Mouse (Mus musculus) neural tube, embryonic 11.5 days (tissue): ENCODE data around the gene Srrd. TPM values are rescaled to one million over a fixed set of nuclear protein-coding genes. Genes with fewer than 3 reads are reported as not detected.

Experiments used
- ATAC-seq: fragments of 200-750 bp; cut with Nextera tagmentation; 2 replicates; pipeline ENCODE4 v1.8.0; 2017; ENCODE audit warnings: moderate number of reproducible peaks, mild to moderate bottlenecking, moderate TSS enrichment, moderate library complexity; ENCODE audit not compliant: insufficient read depth, low FRiP score, low TSS enrichment
- DNase-seq: peaks from one replicate; pipeline ENCODE4 v3.0.0-alpha.2; 2015; ENCODE audit warnings: low spot score
- H3K27ac ChIP-seq: fragments of 300-500 bp; sonication (generic); 2 replicates; pipeline ENCODE4 v1.5.1; 2014; ENCODE audit warnings: low read depth, mild to moderate bottlenecking, low read length
- H3K27me3 ChIP-seq: fragments of 300-500 bp; sonication (generic); 2 replicates; pipeline ENCODE4 v1.6.1; 2014; ENCODE audit warnings: mild to moderate bottlenecking, low read length, mixed read lengths; ENCODE audit not compliant: control insufficient read depth, insufficient read depth
- H3K36me3 ChIP-seq: fragments of 300-500 bp; sonication (generic); 2 replicates; pipeline ENCODE4 v1.6.1; 2014; ENCODE audit warnings: mild to moderate bottlenecking, low read length, moderate library complexity, mixed read lengths; ENCODE audit not compliant: control insufficient read depth, insufficient read depth
- H3K4me1 ChIP-seq: fragments of 300-500 bp; sonication (generic); 2 replicates; pipeline ENCODE4 v1.6.1; 2014; ENCODE audit warnings: low read length, mixed read lengths; ENCODE audit not compliant: control insufficient read depth, insufficient read depth
- H3K4me2 ChIP-seq: fragments of 300-500 bp; sonication (generic); 2 replicates; pipeline ENCODE4 v1.6.1; 2014; ENCODE audit warnings: low read depth, mild to moderate bottlenecking, moderate library complexity
- H3K4me3 ChIP-seq: fragments of 300-500 bp; sonication (generic); 2 replicates; pipeline ENCODE4 v1.5.1; 2014; ENCODE audit warnings: low read depth, low read length
- H3K9ac ChIP-seq: fragments of 300-500 bp; sonication (generic); 2 replicates; pipeline ENCODE4 v1.6.1; 2014; ENCODE audit warnings: mild to moderate bottlenecking, low read length
- H3K9me3 ChIP-seq: fragments of 300-500 bp; sonication (generic); 2 replicates; pipeline ENCODE4 v1.6.1; 2016; ENCODE audit warnings: low read length; ENCODE audit not compliant: control insufficient read depth
- WGBS: fragments of 180-500 bp; shearing (Covaris S2); extraction: QIAGEN DNeasy Blood & Tissue Kit; methylation state at CpG from one replicate; pipeline ENCODE4 v1.1.7; 2014; 5-methylcytosine and 5-hydroxymethylcytosine counted together
- polyA plus RNA-seq: library from polyadenylated mRNA; unstranded; fragments of >200 nt; fragmentation: Nextera tagmentation; extraction: Ambion mirVana; gene quantifications from 2 replicates; pipeline ENCODE4 v1.2.1, GENCODE M21; 2014

Gene Srrd
- polyA plus RNA-seq, 1 experiment from 2014 or later = 64.4 TPM

GRCm38 (mm10) chr5:112317328-112317727, 25.5 kb downstream of the Srrd start:
- no peaks in the 10 kb centered on the region for H3K9me3 ChIP-seq
- ATAC-seq (no peak), DNase-seq (no peak)
- 66% methylated on average over 5 of the region's 5 CpGs for WGBS
- H3K4me2 ChIP-seq = no peak overlapping the region
- H3K27me3 ChIP-seq = no peaks in the 10 kb centered on the region
- no peak overlapping the region for H3K27ac ChIP-seq
- H3K4me3 ChIP-seq = no peak overlapping the region
- no peaks in the 10 kb centered on the region for H3K4me1 ChIP-seq
- H3K9ac ChIP-seq = no peak overlapping the region
- no peaks in the 10 kb centered on the region for H3K36me3 ChIP-seq

DNA sequence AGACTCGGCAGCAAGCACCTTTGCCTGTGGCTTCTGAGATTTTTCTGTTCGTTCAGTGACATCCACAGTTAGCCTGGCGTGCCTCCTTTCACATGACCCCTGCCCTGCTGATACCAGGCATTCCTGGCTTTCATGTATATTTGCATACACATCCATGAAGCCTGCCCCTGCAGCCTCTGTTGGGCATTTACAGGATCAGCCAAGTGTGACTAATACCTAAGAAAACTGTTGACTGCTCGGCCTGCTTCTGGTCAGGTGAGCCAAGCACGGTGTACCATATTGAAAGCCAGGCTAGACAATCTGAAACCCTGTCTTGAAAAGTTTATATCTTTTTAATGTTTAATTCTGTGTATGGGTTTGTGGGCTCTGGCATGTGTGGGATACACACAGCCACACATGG, 26.4 kb downstream of the Srrd start:
- DNase-seq (no peak), ATAC-seq (no peak)
- no peak overlapping the region for H3K4me3 ChIP-seq
- H3K4me1 ChIP-seq = no peaks in the 10 kb centered on the region
- no peak overlapping the region for H3K4me2 ChIP-seq
- no peak overlapping the region for H3K9ac ChIP-seq
- 91% methylated on average over 5 of the region's 5 CpGs for WGBS
- no peaks in the 10 kb centered on the region for H3K9me3 ChIP-seq
- no peaks in the 10 kb centered on the region for H3K27me3 ChIP-seq
- no peak overlapping the region for H3K27ac ChIP-seq
- H3K36me3 ChIP-seq = no peaks in the 10 kb centered on the region

GRCm38 (mm10) chr5:112313222-112313885, 29.5 kb downstream of the Srrd start:
- H3K27ac ChIP-seq = no peak overlapping the region
- ATAC-seq (no peak), DNase-seq (no peak)
- 75% methylated on average over 11 of the region's 11 CpGs for WGBS
- no peaks in the 10 kb centered on the region for H3K27me3 ChIP-seq
- no peaks in the 10 kb centered on the region for H3K9me3 ChIP-seq
- no peak overlapping the region for H3K4me3 ChIP-seq
- no peak overlapping the region for H3K9ac ChIP-seq
- H3K4me1 ChIP-seq = no peaks in the 10 kb centered on the region
- no peak overlapping the region for H3K4me2 ChIP-seq
- peaks cover 8% of the 10 kb centered on the region for H3K36me3 ChIP-seq

DNA sequence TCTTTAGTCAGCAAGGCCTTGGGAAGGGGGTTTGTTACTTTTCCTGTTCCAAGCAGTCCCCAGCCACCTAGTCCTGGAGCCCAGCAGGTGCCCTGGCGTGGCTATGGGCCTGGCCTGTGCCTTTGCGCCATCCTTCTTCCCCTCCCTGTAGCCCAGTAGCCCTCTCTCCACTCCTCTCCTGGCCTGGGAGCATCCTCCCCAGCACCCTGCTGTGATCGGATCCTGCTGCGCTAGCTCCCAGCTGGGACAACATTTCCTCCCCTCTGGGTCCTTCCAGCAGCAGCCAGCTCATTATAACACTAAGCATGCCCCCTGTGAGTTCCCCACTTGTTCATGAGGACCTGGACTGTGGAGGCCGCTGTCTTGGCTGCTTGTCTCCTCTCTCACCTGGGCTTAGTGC, 37.0 kb downstream of the Srrd start:
- Histone ChIP-seq H3K27me3 (no peaks in the 10 kb centered on the region), H3K9me3 (no peaks in the 10 kb centered on the region), H3K4me3 (no peak overlapping the region), H3K4me2 (no peak overlapping the region), H3K27ac (no peak overlapping the region), H3K4me1 (no peaks in the 10 kb centered on the region), H3K9ac (no peak overlapping the region), H3K36me3 (peaks cover 11% of the 10 kb centered on the region)
- 63% methylated on average over 5 of the region's 5 CpGs for WGBS
- no peak for ATAC-seq
- no peak for DNase-seq

DNA sequence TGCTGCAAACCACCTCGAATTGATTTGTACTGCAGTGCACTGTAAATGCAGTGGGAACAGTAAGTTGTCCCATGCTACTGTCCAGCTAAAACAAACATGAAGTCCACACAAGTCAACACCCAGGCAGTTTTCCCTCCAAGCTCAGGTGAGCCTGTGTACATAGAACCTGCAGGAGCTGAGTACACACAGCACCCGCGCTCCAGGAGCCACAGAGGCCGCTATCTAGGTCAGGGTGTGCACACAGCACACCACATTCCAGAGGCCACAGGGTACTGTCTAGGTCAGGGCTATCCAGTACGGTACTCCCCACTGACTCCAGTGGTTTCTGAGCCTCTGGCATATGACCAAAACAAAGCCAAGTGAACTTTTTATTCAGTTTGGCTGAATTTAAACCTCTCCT, 40.5 kb downstream of the Srrd start:
- Histone ChIP-seq H3K27me3 (no peaks in the 10 kb centered on the region), H3K27ac (no peak overlapping the region), H3K4me3 (no peak overlapping the region), H3K9me3 (no peaks in the 10 kb centered on the region), H3K9ac (no peak overlapping the region), H3K4me1 (no peaks in the 10 kb centered on the region), H3K36me3 (0 out of 2 replicates have a peak, but pooled peaks cover under 1% of the 10 kb centered on the region), H3K4me2 (no peak overlapping the region)
- ATAC-seq (no peak), DNase-seq (no peak)
- WGBS = 86% methylated on average over 5 of the region's 5 CpGs

DNA sequence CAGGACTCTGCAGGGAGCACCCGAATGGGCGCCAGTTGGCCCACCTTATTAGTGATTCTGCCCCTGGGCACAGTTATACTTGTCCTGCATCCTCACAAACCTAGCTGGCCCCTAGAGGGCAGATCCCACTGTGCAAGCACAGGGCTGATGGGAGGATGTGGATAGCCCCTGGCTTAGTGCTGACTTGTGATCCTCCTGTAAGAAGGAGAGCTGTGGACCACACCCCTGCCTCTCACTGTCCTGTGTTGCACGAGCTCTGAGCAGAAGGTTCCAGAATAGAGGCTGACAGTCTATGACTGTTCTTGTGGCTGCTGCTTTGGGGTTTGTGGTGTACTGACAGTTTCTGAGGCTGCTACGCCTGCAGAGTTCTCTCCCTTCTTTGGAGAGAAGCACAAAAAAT, 41.1 kb downstream of the Srrd start:
- no peaks in the 10 kb centered on the region for H3K4me1 ChIP-seq
- WGBS = 82% methylated on average over 4 of the region's 4 CpGs
- no peaks in the 10 kb centered on the region for H3K9me3 ChIP-seq
- no peak overlapping the region for H3K27ac ChIP-seq
- H3K9ac ChIP-seq = no peak overlapping the region
- H3K4me2 ChIP-seq = no peak overlapping the region
- H3K4me3 ChIP-seq = no peak overlapping the region
- no peaks in the 10 kb centered on the region for H3K27me3 ChIP-seq
- no peak for ATAC-seq
- no peaks in the 10 kb centered on the region for H3K36me3 ChIP-seq
- DNase-seq = no peak

DNA sequence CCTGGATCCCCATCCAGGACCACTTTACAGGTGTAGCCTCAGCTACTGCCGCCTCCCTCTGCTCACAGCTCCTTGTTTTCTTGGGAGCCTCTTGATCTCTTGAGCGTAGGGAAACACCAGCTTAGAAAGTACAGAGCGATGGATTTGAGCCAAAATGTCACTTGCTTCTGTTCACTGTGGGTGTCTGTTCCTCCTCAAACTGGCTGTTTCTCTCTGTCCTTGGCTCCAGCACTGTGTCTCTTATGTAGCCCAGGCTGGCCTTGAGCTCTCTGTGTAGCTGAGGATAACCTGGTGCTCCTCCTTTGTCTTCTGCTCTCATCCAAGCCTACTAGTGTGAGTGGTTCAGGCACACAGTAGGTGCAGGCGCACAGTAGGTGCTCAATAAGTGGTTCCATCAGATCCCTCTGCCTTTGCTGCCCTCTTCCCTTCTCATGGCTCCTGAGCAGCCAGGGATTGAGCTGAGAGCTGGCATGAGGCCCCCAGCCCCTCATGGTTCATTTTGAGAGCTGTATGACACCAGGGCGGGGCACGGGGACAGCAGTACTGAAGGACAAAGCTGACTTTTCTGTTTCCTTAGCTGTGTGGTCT, 42.0 kb downstream of the Srrd start:
- H3K4me1 ChIP-seq = no peaks in the 10 kb centered on the region
- H3K9me3 ChIP-seq = no peaks in the 10 kb centered on the region
- H3K4me2 ChIP-seq = no peak overlapping the region
- H3K4me3 ChIP-seq = no peak overlapping the region
- H3K36me3 ChIP-seq = no peaks in the 10 kb centered on the region
- no peaks in the 10 kb centered on the region for H3K27me3 ChIP-seq
- no peak overlapping the region for H3K27ac ChIP-seq
- WGBS = 96% methylated on average over 6 of the region's 6 CpGs
- no peak overlapping the region for H3K9ac ChIP-seq
- ATAC-seq (no peak), DNase-seq (no peak)

GRCm38 (mm10) chr5:112300112-112300511, 42.7 kb downstream of the Srrd start:
- H3K36me3 ChIP-seq = no peaks in the 10 kb centered on the region
- WGBS = 72% methylated on average over 2 of the region's 2 CpGs
- no peak for DNase-seq
- no peaks in the 10 kb centered on the region for H3K27me3 ChIP-seq
- no peak overlapping the region for H3K4me2 ChIP-seq
- H3K4me1 ChIP-seq = no peaks in the 10 kb centered on the region
- no peak overlapping the region for H3K9ac ChIP-seq
- no peaks in the 10 kb centered on the region for H3K9me3 ChIP-seq
- H3K27ac ChIP-seq = no peak overlapping the region
- no peak for ATAC-seq
- no peak overlapping the region for H3K4me3 ChIP-seq

- Histone ChIP-seq H3K9me3 (no peaks in the 10 kb centered on the region), H3K4me2 (no peak overlapping the region), H3K27ac (no peak overlapping the region), H3K4me3 (no peak overlapping the region), H3K9ac (no peak overlapping the region), H3K27me3 (no peaks in the 10 kb centered on the region), H3K36me3 (no peaks in the 10 kb centered on the region), H3K4me1 (no peaks in the 10 kb centered on the region)
- ATAC-seq (no peak), DNase-seq (no peak)
- 83% methylated on average over 4 of the region's 4 CpGs for WGBS
Measured at GRCm38 (mm10) chr5:112299399-112299798, 43.4 kb downstream of the Srrd start.
